Mouse (Mus musculus): ENCODE data around the gene Tmem14c. TPM values are rescaled to one million over a fixed set of nuclear protein-coding genes. Genes with fewer than 3 reads are reported as not detected.

Gene Tmem14c
- 916 and 938 TPM in 2 replicates for polyA plus RNA-seq (2016; fragmentation: Nextera tagmentation; extraction: Ambion mirVana)

- H3K4me1 ChIP-seq = peaks cover 76% of the 10 kb centered on the region
- WGBS (ENCODE audit: insufficient replicate concordance) = under 1% methylated on average over 43 of the region's 43 CpGs
- peak within 1 kb of the TSS; percentile 93 for H3K9ac ChIP-seq
- H3K9me3 ChIP-seq (replicated peaks) = no peaks in the 10 kb centered on the region
- peaks cover 76% of the 10 kb centered on the region for H3K36me3 ChIP-seq
- peak within 1 kb of the TSS; percentile 95 for H3K4me2 ChIP-seq
- H3K4me3 ChIP-seq = peak within 1 kb of the TSS; percentile 86
- ATAC-seq = peak; percentile 82
- H3K27me3 ChIP-seq (replicated peaks) = no peaks in the 10 kb centered on the region
- H3K27ac ChIP-seq = peak within 1 kb of the TSS; percentile 99
Measured at GRCm38 (mm10) chr13:41015829-41016634, at the start of gene Tmem14c. Gene Tmem14c, plus strand, starts transcription at chr13:41016292.

GRCm38 (mm10) chr13:40967609-40968008 is 48.5 kb upstream of the Tmem14c start:
- ATAC-seq = no peak
- no peak overlapping the region for H3K27ac ChIP-seq
- no peak overlapping the region for H3K4me2 ChIP-seq
- H3K9me3 ChIP-seq (replicated peaks) = no peaks in the 10 kb centered on the region
- no peak overlapping the region for H3K9ac ChIP-seq
- no peaks in the 10 kb centered on the region for H3K4me1 ChIP-seq
- H3K27me3 ChIP-seq (replicated peaks) = no peaks in the 10 kb centered on the region
- H3K36me3 ChIP-seq = no peaks in the 10 kb centered on the region
- no peak overlapping the region for H3K4me3 ChIP-seq
- WGBS (ENCODE audit: insufficient replicate concordance) = 71% methylated on average over 10 of the region's 10 CpGs

GRCm38 (mm10) chr13:40968564-40968963 is 47.5 kb upstream of the Tmem14c start:
- Histone ChIP-seq H3K27me3 (replicated peaks) (no peaks in the 10 kb centered on the region), H3K36me3 (no peaks in the 10 kb centered on the region), H3K9ac (no peak overlapping the region), H3K9me3 (replicated peaks) (no peaks in the 10 kb centered on the region), H3K4me1 (no peaks in the 10 kb centered on the region), H3K27ac (no peak overlapping the region), H3K4me2 (no peak overlapping the region), H3K4me3 (no peak overlapping the region)
- no peak for ATAC-seq
- WGBS (ENCODE audit: insufficient replicate concordance) = 27% methylated on average over 5 of the region's 5 CpGs

- no peak for ATAC-seq
- Histone ChIP-seq H3K27ac (no peak overlapping the region), H3K4me3 (no peak overlapping the region), H3K4me2 (no peak overlapping the region), H3K36me3 (no peaks in the 10 kb centered on the region), H3K27me3 (replicated peaks) (no peaks in the 10 kb centered on the region), H3K9ac (no peak overlapping the region), H3K9me3 (replicated peaks) (no peaks in the 10 kb centered on the region), H3K4me1 (no peaks in the 10 kb centered on the region)
- WGBS (ENCODE audit: insufficient replicate concordance) = 75% methylated on average over 4 of the region's 4 CpGs
Measured at GRCm38 (mm10) chr13:40969761-40970390, 46.2 kb upstream of the Tmem14c start.

- H3K4me2 ChIP-seq = no peak overlapping the region
- H3K9ac ChIP-seq = no peak overlapping the region
- H3K9me3 ChIP-seq (replicated peaks) = no peaks in the 10 kb centered on the region
- no peak overlapping the region for H3K27ac ChIP-seq
- H3K4me3 ChIP-seq = no peak overlapping the region
- H3K27me3 ChIP-seq (replicated peaks) = no peaks in the 10 kb centered on the region
- no peaks in the 10 kb centered on the region for H3K4me1 ChIP-seq
- 65% methylated on average over 5 of the region's 5 CpGs for WGBS (ENCODE audit: insufficient replicate concordance)
- H3K36me3 ChIP-seq = no peaks in the 10 kb centered on the region
- no peak for ATAC-seq
Measured at GRCm38 (mm10) chr13:40971261-40971660, 44.8 kb upstream of the Tmem14c start.

GRCm38 (mm10) chr13:40971831-40972230 is 44.3 kb upstream of the Tmem14c start:
- Histone ChIP-seq H3K4me2 (no peak overlapping the region), H3K27me3 (replicated peaks) (no peaks in the 10 kb centered on the region), H3K4me1 (no peaks in the 10 kb centered on the region), H3K4me3 (no peak overlapping the region), H3K9me3 (replicated peaks) (no peaks in the 10 kb centered on the region), H3K36me3 (no peaks in the 10 kb centered on the region), H3K27ac (no peak overlapping the region), H3K9ac (no peak overlapping the region)
- ATAC-seq = no peak
- WGBS (ENCODE audit: insufficient replicate concordance) = 74% methylated on average over 2 of the region's 2 CpGs

- no peaks in the 10 kb centered on the region for H3K9me3 ChIP-seq (replicated peaks)
- no peaks in the 10 kb centered on the region for H3K36me3 ChIP-seq
- H3K4me3 ChIP-seq = no peak overlapping the region
- H3K9ac ChIP-seq = no peak overlapping the region
- no peaks in the 10 kb centered on the region for H3K4me1 ChIP-seq
- H3K4me2 ChIP-seq = no peak overlapping the region
- no peaks in the 10 kb centered on the region for H3K27me3 ChIP-seq (replicated peaks)
- no peak overlapping the region for H3K27ac ChIP-seq
- ATAC-seq = no peak
- 65% methylated on average over 5 of the region's 5 CpGs for WGBS (ENCODE audit: insufficient replicate concordance)
Measured at GRCm38 (mm10) chr13:40972976-40973375, 43.1 kb upstream of the Tmem14c start.

GRCm38 (mm10) chr13:40977609-40978008 is 38.5 kb upstream of the Tmem14c start:
- Histone ChIP-seq H3K9me3 (replicated peaks) (no peaks in the 10 kb centered on the region), H3K27ac (no peak overlapping the region), H3K9ac (no peak overlapping the region), H3K4me3 (no peak overlapping the region), H3K4me2 (no peak overlapping the region), H3K36me3 (no peaks in the 10 kb centered on the region), H3K4me1 (no peaks in the 10 kb centered on the region), H3K27me3 (replicated peaks) (no peaks in the 10 kb centered on the region)
- WGBS (ENCODE audit: insufficient replicate concordance) = 11% methylated on average over 7 of the region's 7 CpGs
- ATAC-seq = peak; percentile 57; the same call in 1 of the 2 replicates

- Histone ChIP-seq H3K4me3 (no peak overlapping the region), H3K36me3 (no peaks in the 10 kb centered on the region), H3K27me3 (replicated peaks) (no peaks in the 10 kb centered on the region), H3K27ac (no peak overlapping the region), H3K4me2 (no peak overlapping the region), H3K4me1 (no peaks in the 10 kb centered on the region), H3K9ac (no peak overlapping the region), H3K9me3 (replicated peaks) (no peaks in the 10 kb centered on the region)
- 39% methylated on average over 4 of the region's 4 CpGs for WGBS (ENCODE audit: insufficient replicate concordance)
- ATAC-seq = no peak
Measured at GRCm38 (mm10) chr13:40978652-40979051, 37.4 kb upstream of the Tmem14c start.

- H3K36me3 ChIP-seq = no peaks in the 10 kb centered on the region
- no peak overlapping the region for H3K27ac ChIP-seq
- H3K27me3 ChIP-seq (replicated peaks) = no peaks in the 10 kb centered on the region
- H3K4me3 ChIP-seq = no peak overlapping the region
- no peaks in the 10 kb centered on the region for H3K9me3 ChIP-seq (replicated peaks)
- H3K9ac ChIP-seq = no peak overlapping the region
- WGBS (ENCODE audit: insufficient replicate concordance) = 27% methylated on average over 2 of the region's 2 CpGs
- H3K4me1 ChIP-seq = no peaks in the 10 kb centered on the region
- ATAC-seq = no peak
- H3K4me2 ChIP-seq = no peak overlapping the region
Measured at GRCm38 (mm10) chr13:40979321-40979720, 36.8 kb upstream of the Tmem14c start.

GRCm38 (mm10) chr13:40982759-40983158 is 33.3 kb upstream of the Tmem14c start:
- H3K36me3 ChIP-seq = no peaks in the 10 kb centered on the region
- no peak overlapping the region for H3K27ac ChIP-seq
- H3K4me3 ChIP-seq = no peak overlapping the region
- H3K27me3 ChIP-seq (replicated peaks) = no peaks in the 10 kb centered on the region
- 65% methylated on average over 1 of the region's 1 CpGs for WGBS (ENCODE audit: insufficient replicate concordance)
- no peak overlapping the region for H3K9ac ChIP-seq
- H3K4me1 ChIP-seq = peaks cover 11% of the 10 kb centered on the region
- no peaks in the 10 kb centered on the region for H3K9me3 ChIP-seq (replicated peaks)
- H3K4me2 ChIP-seq = no peak overlapping the region
- ATAC-seq = no peak

GRCm38 (mm10) chr13:40986081-40986480 is 30.0 kb upstream of the Tmem14c start:
- no peaks in the 10 kb centered on the region for H3K36me3 ChIP-seq
- 76% methylated on average over 5 of the region's 5 CpGs for WGBS (ENCODE audit: insufficient replicate concordance)
- no peak overlapping the region for H3K9ac ChIP-seq
- H3K4me2 ChIP-seq = no peak overlapping the region
- no peak overlapping the region for H3K27ac ChIP-seq
- no peaks in the 10 kb centered on the region for H3K27me3 ChIP-seq (replicated peaks)
- no peak overlapping the region for H3K4me3 ChIP-seq
- H3K4me1 ChIP-seq = peaks cover 27% of the 10 kb centered on the region
- ATAC-seq = no peak
- H3K9me3 ChIP-seq (replicated peaks) = no peaks in the 10 kb centered on the region
